Mouse (Mus musculus): ENCODE measurements at regions not wholly inside any gene's neighbourhood (a gene's known extent, or its start where the extent isn't known, plus 50 kb on each side); places are given as distances from the start of the nearest gene placed in this dataset.

- DNase-seq (ENCODE audit: low read depth, low spot score) = no peak
Observed at GRCm38 (mm10) chr13:52702201-52702611, 119.2 kb downstream of the Syk start.

- no peak for DNase-seq (ENCODE audit: low read depth, low spot score)
Observed at GRCm38 (mm10) chr13:52703401-52704164, 120.6 kb downstream of the Syk start.

GRCm38 (mm10) chr13:52704673-52705072, 121.7 kb downstream of the Syk start:
- no peak for DNase-seq (ENCODE audit: low read depth, low spot score)

GRCm38 (mm10) chr13:52709580-52709979, 126.6 kb downstream of the Syk start:
- DNase-seq (ENCODE audit: low read depth, low spot score) = no peak

GRCm38 (mm10) chr13:52711713-52712369, 128.9 kb downstream of the Syk start:
- DNase-seq (ENCODE audit: low read depth, low spot score) = peak; percentile 77

GRCm38 (mm10) chr13:52721463-52721862, 138.5 kb downstream of the Syk start:
- DNase-seq (ENCODE audit: low read depth, low spot score) = no peak

GRCm38 (mm10) chr13:52722718-52723117, 139.7 kb downstream of the Syk start:
- no peak for DNase-seq (ENCODE audit: low read depth, low spot score)

GRCm38 (mm10) chr13:52726043-52726442, 143.1 kb downstream of the Syk start:
- DNase-seq (ENCODE audit: low read depth, low spot score) = no peak

GRCm38 (mm10) chr13:52726525-52726924, 143.6 kb downstream of the Syk start:
- DNase-seq (ENCODE audit: low read depth, low spot score) = no peak

- no peak for DNase-seq (ENCODE audit: low read depth, low spot score)
Observed at GRCm38 (mm10) chr13:52735453-52735933, 152.5 kb downstream of the Syk start.

- no peak for DNase-seq (ENCODE audit: low read depth, low spot score)
Observed at GRCm38 (mm10) chr13:52735934-52736523, 153.1 kb downstream of the Syk start.

- DNase-seq (ENCODE audit: low read depth, low spot score) = no peak
Observed at GRCm38 (mm10) chr13:52738095-52738660, 155.2 kb downstream of the Syk start.

GRCm38 (mm10) chr13:52741371-52741770, 158.4 kb downstream of the Syk start:
- DNase-seq (ENCODE audit: low read depth, low spot score) = no peak

GRCm38 (mm10) chr13:52756005-52756404, 173.0 kb downstream of the Syk start:
- DNase-seq (ENCODE audit: low read depth, low spot score) = no peak

GRCm38 (mm10) chr13:52765508-52766181, 163.8 kb downstream of the Auh start:
- no peak for DNase-seq (ENCODE audit: low read depth, low spot score)

GRCm38 (mm10) chr13:52766236-52766635, 163.2 kb downstream of the Auh start:
- DNase-seq (ENCODE audit: low read depth, low spot score) = no peak

- DNase-seq (ENCODE audit: low read depth, low spot score) = no peak
Observed at GRCm38 (mm10) chr13:52769956-52770355, 159.5 kb downstream of the Auh start.

- DNase-seq (ENCODE audit: low read depth, low spot score) = no peak
Observed at GRCm38 (mm10) chr13:52771518-52771917, 158.0 kb downstream of the Auh start.

- no peak for DNase-seq (ENCODE audit: low read depth, low spot score)
Observed at GRCm38 (mm10) chr13:52772081-52772480, 157.4 kb downstream of the Auh start.

- DNase-seq (ENCODE audit: low read depth, low spot score) = no peak
Observed at GRCm38 (mm10) chr13:52777396-52778034, 152.0 kb downstream of the Auh start.

- DNase-seq (ENCODE audit: low read depth, low spot score) = no peak
Observed at GRCm38 (mm10) chr13:52778848-52779247, 150.6 kb downstream of the Auh start.

Data from R1 (cell line).